Mouse (Mus musculus) liver, postnatal 0 days (tissue): ENCODE data around the gene Strap. TPM values are rescaled to one million over a fixed set of nuclear protein-coding genes. Genes with fewer than 3 reads are reported as not detected.

ENCODE experiments used
- ATAC-seq: fragments of 200-750 bp; cut with Nextera tagmentation; 2 replicates; pipeline ENCODE4 v1.8.0; 2017; ENCODE audit warnings: mild to moderate bottlenecking, moderate library complexity
- DNase-seq: peaks from one replicate; pipeline ENCODE4 v3.0.0-alpha.2; 2016
- H3K27ac ChIP-seq: fragments of 300-500 bp; sonication (generic); 2 replicates; pipeline ENCODE4 v1.5.1; 2014; ENCODE audit warnings: antibody characterized with exemption, moderate library complexity, mild to moderate bottlenecking, low read depth
- H3K27me3 ChIP-seq: fragments of 300-500 bp; sonication (generic); 2 replicates; pipeline ENCODE4 v1.6.1; 2014; ENCODE audit warnings: low read length, control low read depth, mixed read lengths; ENCODE audit not compliant: insufficient read depth
- H3K36me3 ChIP-seq: fragments of 300-500 bp; sonication (generic); replicated peaks from 2 replicates; pipeline ENCODE4 v1.6.1; 2014; ENCODE audit warnings: mild to moderate bottlenecking, control low read depth, low read length, moderate library complexity, mixed read lengths; ENCODE audit not compliant: insufficient read depth
- H3K4me1 ChIP-seq: fragments of 300-500 bp; sonication (generic); 2 replicates; pipeline ENCODE4 v1.6.1; 2014; ENCODE audit warnings: antibody characterized with exemption, mild to moderate bottlenecking, control low read depth; ENCODE audit not compliant: insufficient read depth
- H3K4me2 ChIP-seq: fragments of 300-500 bp; sonication (generic); 2 replicates; pipeline ENCODE4 v1.6.1; 2014; ENCODE audit warnings: low read depth, mild to moderate bottlenecking, low read length, moderate library complexity, mixed read lengths
- H3K4me3 ChIP-seq: fragments of 300-500 bp; sonication (generic); 2 replicates; pipeline ENCODE4 v1.5.1; 2014; ENCODE audit warnings: low read depth, low read length
- H3K9ac ChIP-seq: fragments of 300-500 bp; sonication (generic); replicated peaks from 2 replicates; pipeline ENCODE4 v1.6.1; 2014; ENCODE audit warnings: mild to moderate bottlenecking, moderate library complexity
- H3K9me3 ChIP-seq: fragments of 300-500 bp; sonication (generic); 2 replicates; pipeline ENCODE4 v1.6.1; 2016; ENCODE audit warnings: mild to moderate bottlenecking, control low read depth, low read length, mixed read lengths
- CTCF ChIP-seq: sonication (generic); IDR thresholded peaks from 2 replicates; pipeline ENCODE4 v1.5.1; 2016; ENCODE audit warnings: antibody characterized with exemption, low read depth
- EP300 ChIP-seq: IDR thresholded peaks from 2 replicates; pipeline ENCODE4 v1.6.1; 2016; ENCODE audit warnings: antibody characterized with exemption, low read depth, mild to moderate bottlenecking
- WGBS: fragments of 180-500 bp; shearing (Covaris S2); extraction: QIAGEN DNeasy Blood & Tissue Kit; methylation state at CpG from one replicate; pipeline ENCODE4 v1.1.7; 2014; ENCODE audit not compliant: insufficient replicate concordance; 5-methylcytosine and 5-hydroxymethylcytosine counted together
- polyA plus RNA-seq: library from polyadenylated mRNA; unstranded; fragments of >200 nt; fragmentation: Nextera tagmentation; extraction: Ambion mirVana; gene quantifications from 2 replicates; pipeline ENCODE4 v1.2.1, GENCODE M21; 2015

The Strap gene
- polyA plus RNA-seq, 1 experiment from 2014 or later: 60.1 TPM

DNA sequence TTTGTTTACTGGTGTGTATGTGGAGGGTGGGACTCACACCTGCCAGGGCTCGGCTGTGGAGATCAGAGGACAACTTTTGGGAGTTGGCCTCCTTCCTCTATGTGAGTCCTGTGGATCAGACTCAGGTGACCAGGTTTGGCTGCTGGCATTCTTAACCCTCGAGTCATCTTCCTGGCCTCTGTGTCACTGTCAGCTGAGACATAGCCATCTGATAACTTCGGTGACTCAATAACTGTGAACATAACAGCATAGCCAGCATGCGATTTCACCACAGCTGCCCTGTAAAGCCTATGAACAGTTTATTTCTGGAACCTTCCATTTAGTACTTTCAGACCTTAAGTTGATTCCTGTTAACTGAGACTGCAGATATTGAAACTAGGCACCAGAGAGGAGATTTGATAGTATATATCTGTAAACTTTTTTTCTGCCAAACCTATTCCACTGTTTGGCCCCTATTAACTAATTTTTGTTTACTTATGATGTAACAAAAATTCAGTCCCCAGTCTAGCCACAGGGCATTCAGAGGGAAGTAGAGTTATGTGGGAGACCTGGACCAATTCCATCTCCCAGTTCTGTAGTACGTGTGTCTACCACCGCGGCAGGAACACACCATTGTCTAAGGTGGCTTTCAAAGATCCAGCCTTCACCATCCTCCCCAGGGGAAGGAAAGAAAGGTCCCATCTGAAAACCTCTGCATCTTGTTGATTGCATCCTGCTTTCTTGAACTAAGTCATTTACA, 49.2 kb downstream of the Strap start:
- TF ChIP-seq EP300 (no peak), CTCF (no peak)
- Histone ChIP-seq H3K27me3 (no peaks in the 10 kb centered on the region), H3K4me2 (no peak overlapping the region), H3K9me3 (no peaks in the 10 kb centered on the region), H3K4me1 (no peaks in the 10 kb centered on the region), H3K9ac (no peak overlapping the region), H3K36me3 (peaks cover 21% of the 10 kb centered on the region), H3K4me3 (no peak overlapping the region), H3K27ac (no peak overlapping the region)
- ATAC-seq (peak; percentile 85), DNase-seq (no peak)
- WGBS: 71% methylated on average over 7 of the region's 7 CpGs

DNA sequence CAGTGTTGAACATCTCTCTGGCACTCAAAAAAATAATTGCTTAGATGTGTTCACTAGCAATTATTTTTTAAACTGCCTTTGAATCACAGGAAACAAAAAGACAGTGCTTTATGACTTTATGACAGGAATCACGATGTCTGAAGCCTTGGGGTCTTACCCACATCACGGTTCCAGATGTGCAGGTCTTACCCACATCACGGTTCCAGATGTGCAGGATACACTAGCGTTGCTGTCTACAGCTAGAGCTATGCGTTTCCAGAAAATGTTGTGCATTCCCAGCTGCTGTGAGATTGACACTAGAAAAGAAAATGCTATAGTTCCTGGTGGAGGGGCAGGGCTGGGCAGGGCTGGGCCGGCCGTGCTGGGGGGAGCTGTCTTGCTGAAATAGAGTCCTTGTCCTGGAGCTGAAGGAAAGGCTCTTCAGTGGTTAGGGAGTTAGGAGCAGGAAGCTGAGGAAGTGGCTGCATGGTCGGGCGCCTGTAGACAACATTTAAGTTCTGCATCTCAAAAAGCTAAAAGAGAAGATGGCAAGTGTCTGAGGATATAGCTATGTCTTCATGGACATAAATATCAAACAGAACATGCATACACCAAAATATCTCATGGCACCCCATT, 54.2 kb downstream of the Strap start:
- TF ChIP-seq EP300: no peak
- no peaks in the 10 kb centered on the region for H3K4me1 ChIP-seq
- 53% methylated on average over 9 of the region's 9 CpGs for WGBS

DNA sequence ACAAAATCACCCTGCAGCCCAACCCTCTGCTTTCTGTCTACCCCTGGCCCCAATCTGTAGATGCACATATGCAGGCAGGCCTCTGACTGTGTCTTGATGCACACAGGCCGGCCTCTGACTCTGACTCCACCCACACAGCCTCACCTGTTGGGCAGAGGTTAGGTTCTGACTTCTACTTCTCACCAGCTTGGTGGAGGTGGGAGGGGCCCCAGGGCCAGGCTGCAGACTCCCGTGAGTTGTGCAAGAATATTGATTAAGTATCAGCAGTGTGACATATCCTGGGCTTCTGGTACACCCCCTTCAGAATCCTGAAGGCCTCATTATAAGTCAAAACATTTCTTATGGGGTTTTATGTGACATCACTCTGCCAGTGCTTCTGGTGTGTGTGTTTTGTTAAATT, 54.8 kb downstream of the Strap start:
- 46% methylated on average over 2 of the region's 2 CpGs for WGBS
- Histone ChIP-seq H3K36me3 (peaks cover 10% of the 10 kb centered on the region), H3K27ac (no peak overlapping the region), H3K27me3 (no peaks in the 10 kb centered on the region), H3K4me1 (no peaks in the 10 kb centered on the region), H3K4me2 (no peak overlapping the region), H3K4me3 (no peak overlapping the region), H3K9ac (no peak overlapping the region), H3K9me3 (no peaks in the 10 kb centered on the region)
- TF ChIP-seq EP300 (no peak), CTCF (no peak)
- DNase-seq (no peak), ATAC-seq (no peak)

More for the DNA sequence above, 54.2 kb downstream of the Strap start:
- Histone ChIP-seq H3K36me3 (peaks cover 10% of the 10 kb centered on the region), H3K9ac (no peak overlapping the region), H3K27me3 (no peaks in the 10 kb centered on the region), H3K4me3 (no peak overlapping the region), H3K27ac (no peak overlapping the region), H3K9me3 (no peaks in the 10 kb centered on the region), H3K4me2 (no peak overlapping the region)
- ATAC-seq (no peak), DNase-seq (no peak)

DNA sequence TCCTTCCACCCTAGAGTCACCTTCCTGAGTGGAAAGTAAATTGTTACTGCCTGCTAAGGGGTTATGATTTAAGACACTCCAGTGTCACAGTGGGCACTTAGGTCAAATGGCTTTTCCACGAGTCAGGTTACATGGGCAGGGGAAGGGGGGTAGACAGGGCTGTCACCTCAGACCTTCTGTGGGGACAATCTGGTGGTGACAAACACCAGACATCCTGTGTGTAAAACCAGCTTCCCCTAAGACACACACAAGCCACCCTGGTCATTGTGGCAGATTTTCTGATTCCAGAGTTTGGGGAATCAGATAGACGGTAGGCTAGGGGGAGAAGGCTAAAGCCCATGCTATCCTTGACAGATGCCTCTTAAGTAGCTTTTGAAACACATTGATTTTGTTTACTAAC, 60.6 kb downstream of the Strap start:
- no peak overlapping the region for H3K27ac ChIP-seq
- H3K4me1 ChIP-seq: no peaks in the 10 kb centered on the region
- H3K27me3 ChIP-seq: no peaks in the 10 kb centered on the region
- no peak overlapping the region for H3K4me3 ChIP-seq
- DNase-seq (no peak), ATAC-seq (no peak)
- H3K36me3 ChIP-seq: peaks cover 21% of the 10 kb centered on the region
- no peak overlapping the region for H3K4me2 ChIP-seq
- no peaks in the 10 kb centered on the region for H3K9me3 ChIP-seq
- no peak overlapping the region for H3K9ac ChIP-seq
- 32% methylated on average over 2 of the region's 2 CpGs for WGBS
- TF ChIP-seq CTCF (no peak), EP300 (no peak)

DNA sequence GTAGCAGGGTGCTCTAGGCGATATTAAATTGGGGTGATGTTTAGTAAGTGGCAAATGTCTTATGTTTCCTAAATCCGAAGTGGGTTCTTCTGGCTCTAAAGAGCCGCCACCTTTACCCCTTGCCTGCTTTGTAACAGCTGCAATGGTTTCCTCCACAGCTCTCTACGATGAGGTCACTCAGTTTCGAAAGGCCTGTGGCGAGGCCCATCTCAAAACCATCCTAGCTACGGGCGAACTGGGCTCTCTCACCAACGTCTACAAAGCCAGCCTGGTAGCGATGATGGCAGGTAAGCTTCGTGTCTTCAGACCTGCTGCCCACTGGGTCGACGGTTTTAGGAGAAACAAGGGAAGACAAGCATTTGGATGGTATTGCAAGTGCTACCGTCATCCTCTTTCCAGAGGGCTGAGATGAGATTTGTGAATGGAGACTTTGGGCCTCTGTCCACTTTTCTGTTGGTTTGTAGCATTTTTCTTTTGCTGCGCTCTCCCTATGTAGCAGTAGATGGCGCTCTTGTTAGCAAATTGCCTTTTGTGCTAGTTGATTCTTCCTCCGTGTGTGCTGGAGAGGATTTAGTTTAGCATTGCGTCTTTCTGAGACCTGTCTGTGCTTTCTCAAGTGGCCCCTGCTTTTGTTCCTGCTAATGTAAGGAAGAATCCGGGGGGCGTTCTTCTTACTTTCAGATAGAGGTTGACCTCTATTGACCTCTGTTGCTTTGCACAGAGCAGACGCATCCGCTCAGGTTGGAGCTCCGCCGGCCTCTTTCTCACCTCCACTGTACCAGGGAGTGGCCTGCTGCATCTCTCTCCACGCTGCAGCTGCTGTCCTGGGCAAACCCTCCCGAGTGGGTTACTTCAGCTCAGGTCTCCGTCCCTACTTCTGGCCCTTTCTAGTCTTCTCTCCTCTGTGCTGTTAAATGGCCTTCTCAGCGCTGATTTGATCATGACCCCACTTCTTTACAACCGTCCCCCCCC, 62.0 kb downstream of the Strap start:
- no peak for ATAC-seq
- TF ChIP-seq EP300 (no peak), CTCF (peak; percentile 64)
- H3K9me3 ChIP-seq: no peaks in the 10 kb centered on the region
- H3K36me3 ChIP-seq: peaks cover 21% of the 10 kb centered on the region
- WGBS: 78% methylated on average over 29 of the region's 29 CpGs
- no peak overlapping the region for H3K27ac ChIP-seq
- no peaks in the 10 kb centered on the region for H3K4me1 ChIP-seq
- no peaks in the 10 kb centered on the region for H3K27me3 ChIP-seq
- H3K4me3 ChIP-seq: no peak overlapping the region
- no peak overlapping the region for H3K4me2 ChIP-seq
- H3K9ac ChIP-seq: no peak overlapping the region
- no peak for DNase-seq

DNA sequence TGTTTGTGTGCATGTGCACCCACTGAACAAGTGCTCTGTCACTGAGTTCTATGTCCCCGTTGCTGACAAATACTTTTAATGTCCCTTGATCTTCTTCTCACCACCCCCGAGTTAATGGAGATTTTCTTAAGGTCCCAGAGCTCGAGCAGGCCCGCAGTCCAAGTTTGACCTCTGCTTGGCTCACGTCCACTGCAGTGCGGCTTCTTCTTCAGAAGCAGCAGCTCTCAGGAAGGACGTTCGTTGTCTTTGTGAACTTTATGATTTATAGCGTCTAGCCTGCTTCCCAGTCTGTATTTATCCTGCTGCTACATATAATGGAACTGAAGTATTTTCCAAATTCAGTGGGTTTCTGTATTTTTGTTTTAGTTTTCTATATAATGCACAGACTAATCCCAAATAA, 64.4 kb downstream of the Strap start:
- Histone ChIP-seq H3K27me3 (no peaks in the 10 kb centered on the region), H3K4me2 (no peak overlapping the region), H3K4me3 (no peak overlapping the region), H3K9me3 (no peaks in the 10 kb centered on the region), H3K27ac (no peak overlapping the region), H3K9ac (no peak overlapping the region), H3K4me1 (no peaks in the 10 kb centered on the region), H3K36me3 (peaks cover 26% of the 10 kb centered on the region)
- no peak for TF ChIP-seq EP300
- TF ChIP-seq CTCF: no peak
- ATAC-seq: no peak
- 82% methylated on average over 9 of the region's 9 CpGs for WGBS
- DNase-seq: no peak

Other genes starting within 250 kb of the Strap start
- gene Eps8, start 80.2 kb upstream of the Strap start, polyA plus RNA-seq: 2.4 and 4.8 TPM in 2 replicates
- 42.5 and 43.6 TPM in 2 replicates for gene Dera, start 19.5 kb downstream of the Strap start, polyA plus RNA-seq